Mouse (Mus musculus): ENCODE measurements around the gene Lad1. TPM values are rescaled to one million over a fixed set of nuclear protein-coding genes. Genes with fewer than 3 reads are reported as not detected.

Gene Lad1
- total RNA-seq, 2 experiments from 2014 or later, result 0.75 to 0.91 TPM

DNA sequence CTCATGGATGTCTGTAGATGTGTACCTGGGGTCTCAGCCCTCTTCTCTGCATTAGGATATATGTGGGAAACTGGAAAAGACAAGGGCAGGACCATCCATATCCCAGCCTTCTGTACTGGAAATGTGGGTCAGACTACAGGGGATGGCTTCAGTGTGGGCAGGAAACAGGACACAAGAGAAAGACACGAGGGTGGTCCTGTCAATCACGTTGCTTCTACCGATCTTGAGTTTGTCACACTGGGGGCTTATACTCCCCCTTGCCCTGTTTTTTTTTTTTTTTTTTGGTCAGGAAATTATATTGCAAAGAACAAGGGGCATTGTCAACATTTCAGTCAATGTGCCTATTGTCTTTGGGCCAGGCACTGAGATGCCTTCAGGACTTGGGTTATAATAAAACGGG, 20.2 kb downstream of the Lad1 start:
- no peak for DNase-seq (ENCODE audit: extremely low spot score in 1 of 2, low spot score in 2 of 2)
- intact Hi-C loops (cut with DNase I), result no loop called here

- intact Hi-C loops (cut with DNase I), result no loop called here
- DNase-seq (ENCODE audit: extremely low spot score in 1 of 2, low spot score in 2 of 2), result no peak
Observed at GRCm38 (mm10) chr1:135839065-135839464, 20.7 kb downstream of the Lad1 start.

GRCm38 (mm10) chr1:135840675-135841395, 22.4 kb downstream of the Lad1 start:
- intact Hi-C loops (cut with DNase I), result no loop called here
- DNase-seq (ENCODE audit: extremely low spot score in 1 of 2, low spot score in 2 of 2), result no peak

DNA sequence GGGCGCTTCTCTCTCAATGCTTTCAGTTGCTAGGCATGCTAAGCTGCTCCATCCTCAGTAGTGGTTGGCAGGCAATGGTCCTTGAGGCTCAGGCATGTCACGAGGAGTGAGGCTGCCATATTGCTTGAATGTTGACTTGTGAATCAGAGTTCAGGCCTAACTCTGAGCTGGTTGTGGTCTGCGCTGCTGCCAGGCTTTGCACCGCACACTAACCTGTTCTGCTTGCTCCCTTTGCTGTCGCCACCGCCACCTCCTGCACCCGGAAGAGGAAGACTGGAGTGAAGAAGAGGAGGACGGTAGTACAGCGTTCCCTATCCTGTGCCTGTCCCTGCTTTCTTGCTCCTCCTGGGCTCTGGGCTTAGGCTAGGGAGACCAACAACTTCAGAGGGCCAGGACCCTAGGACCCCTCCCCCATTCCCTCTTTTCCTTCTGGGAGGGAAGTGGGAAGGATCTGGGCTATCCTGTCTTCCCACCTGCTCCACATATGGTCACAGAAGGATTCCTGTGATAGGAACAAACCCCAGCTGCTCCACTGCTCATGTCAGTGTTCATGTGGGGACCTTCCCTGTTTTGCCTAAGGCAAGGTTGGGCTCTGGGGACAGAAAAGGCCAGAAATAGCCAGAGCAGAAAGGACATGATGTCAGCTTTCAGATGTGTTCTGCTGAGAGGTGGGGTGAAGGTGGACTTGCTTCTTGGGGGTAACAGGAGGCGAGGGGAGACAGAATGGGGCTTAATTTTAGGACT, 25.3 kb downstream of the Lad1 start:
- no peak for DNase-seq (ENCODE audit: extremely low spot score in 1 of 2, low spot score in 2 of 2)
- intact Hi-C loops (cut with DNase I), result no loop called here

DNA sequence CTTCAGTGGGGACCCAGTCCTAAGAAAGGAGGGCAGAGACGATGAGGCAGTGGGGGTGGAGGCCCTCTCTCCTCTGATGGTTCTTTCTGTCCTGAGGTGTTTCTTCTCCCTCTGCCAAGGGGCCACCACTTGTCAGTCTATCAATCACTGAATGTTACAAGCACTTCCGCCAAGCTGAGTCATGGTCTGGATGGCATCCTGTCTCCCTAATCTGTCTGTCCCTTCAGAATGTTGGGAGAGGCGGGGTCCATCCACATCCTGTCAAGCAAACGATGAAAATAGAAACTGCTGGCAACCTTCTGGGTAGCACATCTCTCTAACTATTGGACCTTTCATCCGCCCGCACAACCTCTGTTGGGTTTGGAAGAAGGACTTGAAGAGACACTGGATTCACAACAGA, 26.1 kb downstream of the Lad1 start:
- intact Hi-C loops (cut with DNase I), result no loop called here
- DNase-seq (ENCODE audit: extremely low spot score in 1 of 2, low spot score in 2 of 2), result no peak

GRCm38 (mm10) chr1:135846632-135847031, 28.2 kb downstream of the Lad1 start:
- no peak for DNase-seq (ENCODE audit: extremely low spot score in 1 of 2, low spot score in 2 of 2)
- intact Hi-C loops (cut with DNase I), result no loop called here

- DNase-seq (ENCODE audit: extremely low spot score in 1 of 2, low spot score in 2 of 2), result no peak
- intact Hi-C loops (cut with DNase I), result no loop called here
Observed at GRCm38 (mm10) chr1:135847139-135847562, 28.8 kb downstream of the Lad1 start.

- intact Hi-C loops (cut with DNase I), result no loop called here
- no peak for DNase-seq (ENCODE audit: extremely low spot score in 1 of 2, low spot score in 2 of 2)
Observed at GRCm38 (mm10) chr1:135847611-135848351, 29.4 kb downstream of the Lad1 start.

GRCm38 (mm10) chr1:135850722-135851512, 32.5 kb downstream of the Lad1 start:
- peak in 1 of 2 experiments; percentile 66 for DNase-seq (ENCODE audit: extremely low spot score in 1 of 2, low spot score in 2 of 2)
- intact Hi-C loops (cut with DNase I), result loop anchor here (5.0 kb wide), 1 partner anchor 91 kb away; no protein-coding TSS in a partner anchor

- intact Hi-C loops (cut with DNase I), result loop anchor here (5.0 kb wide), 1 partner anchor 90 kb away; no protein-coding TSS in a partner anchor
- DNase-seq (ENCODE audit: extremely low spot score in 1 of 2, low spot score in 2 of 2), result no peak
Observed at GRCm38 (mm10) chr1:135852044-135852756, 33.8 kb downstream of the Lad1 start.

DNA sequence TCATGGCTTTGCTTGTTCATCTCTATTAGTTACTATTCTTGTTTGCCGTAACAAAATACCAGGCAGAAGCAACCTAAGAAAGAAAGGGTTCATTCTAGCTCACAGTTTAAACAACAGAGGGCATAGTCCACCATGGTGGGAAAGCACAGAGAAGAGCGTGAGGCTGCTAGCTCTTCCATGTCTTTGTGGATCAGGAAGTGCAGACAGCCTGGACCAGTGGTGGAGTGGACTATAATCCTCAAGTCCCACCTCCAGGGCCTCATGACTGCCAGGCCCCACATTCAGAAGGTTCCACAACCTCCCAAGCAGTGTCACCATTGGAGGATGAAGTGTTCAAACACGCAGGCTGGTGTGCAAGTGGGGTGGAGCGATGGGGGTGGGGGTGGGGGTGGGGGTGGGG, 34.8 kb downstream of the Lad1 start:
- no peak for DNase-seq (ENCODE audit: extremely low spot score in 1 of 2, low spot score in 2 of 2)
- intact Hi-C loops (cut with DNase I), result loop anchor here (5.0 kb wide), 1 partner anchor 89 kb away; no protein-coding TSS in a partner anchor

DNA sequence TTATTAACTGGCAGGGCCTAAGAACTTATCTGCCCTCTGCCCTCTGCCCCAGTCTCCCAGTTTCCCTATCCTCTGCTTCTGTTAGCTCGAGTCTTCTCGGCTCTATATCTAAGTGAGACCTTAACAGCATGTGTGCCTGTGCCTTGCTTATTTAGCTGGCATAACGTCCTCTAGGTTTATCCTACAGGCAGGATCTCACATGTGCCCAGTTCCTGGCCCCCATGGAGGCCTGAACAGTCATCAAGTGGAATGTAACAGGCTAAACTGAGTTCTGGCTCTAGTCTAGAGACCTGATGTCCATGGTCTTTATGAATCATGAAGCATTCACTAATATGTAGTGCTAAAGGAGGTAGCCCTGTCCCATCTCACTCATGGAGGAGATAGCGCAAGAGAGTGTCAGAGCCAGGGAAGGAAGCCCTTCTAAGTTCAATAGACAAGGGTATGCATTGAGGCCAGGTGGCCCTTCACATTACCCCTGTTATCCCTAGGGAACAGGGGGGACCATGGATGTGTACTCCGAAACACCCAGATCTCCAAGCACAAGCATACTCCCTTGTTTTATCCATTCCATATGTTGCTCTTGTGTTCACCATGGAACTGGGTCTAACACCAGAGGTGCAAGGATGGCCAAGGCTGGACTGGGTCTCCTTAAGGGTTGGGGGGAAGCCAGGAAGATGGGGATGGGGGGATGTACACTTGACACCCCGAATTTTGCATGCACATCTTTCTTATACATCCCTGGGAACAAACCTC, 36.4 kb downstream of the Lad1 start:
- intact Hi-C loops (cut with DNase I), result loop anchor here (5.0 kb wide), 1 partner anchor 88 kb away; no protein-coding TSS in a partner anchor
- DNase-seq (ENCODE audit: extremely low spot score in 1 of 2, low spot score in 2 of 2), result no peak

DNA sequence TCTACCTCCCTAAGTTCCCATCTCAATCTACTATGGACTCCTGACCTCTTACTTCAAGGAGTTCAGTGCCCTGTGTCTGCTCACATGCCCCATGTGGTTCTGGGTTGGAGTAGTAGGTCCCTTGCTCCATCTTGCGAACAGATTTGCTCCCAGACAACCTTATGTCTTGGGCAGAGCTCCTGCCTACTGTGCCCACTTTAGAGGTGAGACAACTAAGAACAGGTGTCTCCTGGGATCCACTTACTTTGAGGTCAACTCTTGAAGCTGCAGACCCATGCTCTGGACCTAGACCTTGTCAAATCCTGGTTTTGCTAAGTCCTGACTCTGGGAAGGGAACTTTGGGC, 36.9 kb downstream of the Lad1 start:
- intact Hi-C loops (cut with DNase I), result no loop called here
- DNase-seq (ENCODE audit: extremely low spot score in 1 of 2, low spot score in 2 of 2), result no peak

DNA sequence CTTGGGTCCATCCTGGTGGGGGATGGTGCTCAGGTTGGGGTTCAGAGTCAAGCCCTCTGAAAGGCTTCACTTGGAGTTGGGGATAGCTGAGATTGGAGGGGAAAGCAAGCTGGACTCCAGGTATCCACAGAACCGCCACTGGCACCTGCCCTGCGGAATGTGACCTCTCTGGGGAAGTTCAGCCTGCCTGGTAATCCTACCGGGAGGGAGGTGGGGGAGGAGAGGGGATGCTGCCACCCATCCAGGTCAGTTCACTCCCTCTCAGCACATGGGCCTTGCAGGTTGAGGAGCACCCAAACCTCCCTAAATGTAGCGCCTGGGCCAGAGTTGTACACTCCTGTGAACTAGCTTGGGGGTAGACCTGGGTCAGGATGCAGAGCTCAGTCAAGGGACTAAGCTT, 37.7 kb downstream of the Lad1 start:
- intact Hi-C loops (cut with DNase I), result no loop called here

GRCm38 (mm10) chr1:135857137-135857775, 38.9 kb downstream of the Lad1 start:
- intact Hi-C loops (cut with DNase I), result no loop called here
- DNase-seq (ENCODE audit: extremely low spot score in 1 of 2, low spot score in 2 of 2), result no peak

More for the DNA sequence above, 37.7 kb downstream of the Lad1 start:
- DNase-seq (ENCODE audit: extremely low spot score in 1 of 2, low spot score in 2 of 2), result no peak

GRCm38 (mm10) chr1:135858533-135858932, 40.1 kb downstream of the Lad1 start:
- DNase-seq (ENCODE audit: extremely low spot score in 1 of 2, low spot score in 2 of 2), result no peak
- intact Hi-C loops (cut with DNase I), result no loop called here

DNA sequence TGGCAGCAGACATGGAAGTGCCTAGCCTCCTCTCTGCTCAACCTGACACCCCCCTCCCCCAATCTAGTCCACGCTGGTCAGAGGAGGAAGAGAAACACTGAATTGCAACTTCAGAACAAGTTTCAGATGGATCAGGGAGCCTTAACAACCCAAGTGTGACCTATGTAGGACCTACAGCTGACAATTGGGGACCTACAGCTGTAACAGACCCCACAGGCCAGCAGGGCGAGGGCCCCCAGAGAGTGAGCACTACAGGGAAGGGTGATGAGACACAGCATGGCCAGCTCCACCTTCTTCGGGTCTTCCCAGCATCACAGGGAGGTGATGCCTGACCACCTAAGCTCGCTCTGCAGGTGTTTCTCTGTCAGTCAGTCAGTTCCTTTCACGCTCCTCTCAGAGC, 42.7 kb downstream of the Lad1 start:
- DNase-seq (ENCODE audit: extremely low spot score in 1 of 2, low spot score in 2 of 2), result no peak
- intact Hi-C loops (cut with DNase I), result no loop called here
